Mouse (Mus musculus): ENCODE results near the gene Rhoq. TPM values are rescaled to one million over a fixed set of nuclear protein-coding genes. Genes with fewer than 3 reads are reported as not detected.

Gene Rhoq
- total and polyA plus RNA-seq, 3 experiments = 0.15 to 2.4 (median 0.60) TPM

GRCm38 (mm10) chr17:86964502-86964901 lies 1.6 kb downstream of the Rhoq start:
- Histone ChIP-seq H3K4me3 (ENCODE audit: low read depth, low read length) (no peak overlapping the region), H3K36me3 (replicated peaks) (no peaks in the 10 kb centered on the region), H3K9me3 (replicated peaks) (peaks cover 12% of the 10 kb centered on the region), H3K27me3 (ENCODE audit: insufficient read depth, low read length) (peaks cover 25% of the 10 kb centered on the region), H3K4me1 (ENCODE audit: insufficient read depth, low read depth, low read length) (peaks cover 9% of the 10 kb centered on the region)
- DNase-seq (ENCODE audit: low spot score) = no peak
- no peak for TF ChIP-seq TAL1 (conservative IDR thresholded peaks at IDR 0.05; ENCODE audit: low read depth, low read length)
- TF ChIP-seq GATA2 (IDR thresholded peaks at IDR 0.05; ENCODE audit: borderline replicate concordance, low read depth, low read length) = no peak
- no peak for TF ChIP-seq CTCF (IDR thresholded peaks at IDR 0.05; ENCODE audit: low read depth, low read length)
- no peak for TF ChIP-seq GATA1 (IDR thresholded peaks at IDR 0.05; ENCODE audit: borderline replicate concordance, low read length)
- no peak for TF ChIP-seq POLR2AphosphoS5 (IDR thresholded peaks at IDR 0.05; ENCODE audit: insufficient replicate concordance, low read depth, low read length)
- ATAC-seq (ENCODE audit: extremely low read depth, insufficient number of reproducible peaks, low FRiP score, poor library complexity, severe bottlenecking) = no peak; the same call in 1 of the 2 replicates

- DNase-seq (ENCODE audit: low spot score) (no peak), ATAC-seq (ENCODE audit: extremely low read depth, insufficient number of reproducible peaks, low FRiP score, poor library complexity, severe bottlenecking) (no peak)
- Histone ChIP-seq H3K4me1 (ENCODE audit: insufficient read depth, low read depth, low read length) (peaks cover 9% of the 10 kb centered on the region), H3K9me3 (replicated peaks) (peaks cover 13% of the 10 kb centered on the region), H3K36me3 (replicated peaks) (no peaks in the 10 kb centered on the region), H3K4me3 (ENCODE audit: low read depth, low read length) (no peak overlapping the region), H3K27me3 (ENCODE audit: insufficient read depth, low read length) (peaks cover 25% of the 10 kb centered on the region)
- TF ChIP-seq GATA2 (IDR thresholded peaks at IDR 0.05; ENCODE audit: borderline replicate concordance, low read depth, low read length) (no peak), TAL1 (conservative IDR thresholded peaks at IDR 0.05; ENCODE audit: low read depth, low read length) (no peak), CTCF (IDR thresholded peaks at IDR 0.05; ENCODE audit: low read depth, low read length) (no peak), GATA1 (IDR thresholded peaks at IDR 0.05; ENCODE audit: borderline replicate concordance, low read length) (no peak), POLR2AphosphoS5 (IDR thresholded peaks at IDR 0.05; ENCODE audit: insufficient replicate concordance, low read depth, low read length) (no peak)
Measured at GRCm38 (mm10) chr17:86965121-86965520, 2.2 kb downstream of the Rhoq start.

DNA sequence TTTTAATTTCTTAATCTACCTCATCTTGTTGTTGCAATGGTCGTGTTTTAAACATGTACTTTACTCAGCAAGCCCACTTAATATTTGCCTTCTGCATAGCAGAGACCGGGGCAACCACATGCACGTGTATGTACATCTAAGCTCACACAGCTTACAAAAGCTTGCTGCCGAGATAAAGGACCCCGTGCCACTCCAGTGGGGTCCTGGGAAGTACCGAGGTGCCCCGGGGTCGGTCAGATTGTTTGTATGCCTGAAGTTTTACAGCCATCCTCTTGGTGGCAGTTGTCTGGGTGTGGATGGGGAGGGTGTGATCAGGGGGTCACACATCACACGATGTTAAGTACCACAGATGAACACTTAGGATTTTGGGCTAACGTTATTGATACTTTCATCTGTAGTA lies 3.2 kb downstream of the Rhoq start:
- TF ChIP-seq GATA1 (IDR thresholded peaks at IDR 0.05; ENCODE audit: borderline replicate concordance, low read length) (no peak), CTCF (IDR thresholded peaks at IDR 0.05; ENCODE audit: low read depth, low read length) (no peak), GATA2 (IDR thresholded peaks at IDR 0.05; ENCODE audit: borderline replicate concordance, low read depth, low read length) (no peak), TAL1 (conservative IDR thresholded peaks at IDR 0.05; ENCODE audit: low read depth, low read length) (no peak), POLR2AphosphoS5 (IDR thresholded peaks at IDR 0.05; ENCODE audit: insufficient replicate concordance, low read depth, low read length) (no peak)
- peaks cover 9% of the 10 kb centered on the region for H3K4me1 ChIP-seq (ENCODE audit: insufficient read depth, low read depth, low read length)

DNA sequence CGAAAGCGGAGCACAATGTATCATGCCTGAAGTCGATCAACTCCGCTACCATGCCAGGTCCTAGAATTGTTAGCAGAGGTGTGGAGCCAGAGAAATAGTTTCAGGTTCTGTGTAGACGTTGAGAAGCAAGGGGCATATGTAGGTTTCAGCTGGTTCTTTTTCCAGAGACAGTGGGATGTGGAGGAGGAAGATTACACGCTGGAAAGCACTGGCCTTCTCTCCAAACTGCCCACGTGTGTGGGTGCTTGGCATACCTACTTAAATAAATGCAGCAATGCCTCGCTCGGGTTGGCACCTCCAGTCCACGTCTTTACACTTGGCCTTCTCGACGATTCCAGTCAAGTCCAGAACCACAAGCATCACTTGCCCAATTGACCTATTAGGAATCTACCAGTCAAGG lies 4.2 kb downstream of the Rhoq start:
- TF ChIP-seq GATA2 (IDR thresholded peaks at IDR 0.05; ENCODE audit: borderline replicate concordance, low read depth, low read length) (no peak), TAL1 (conservative IDR thresholded peaks at IDR 0.05; ENCODE audit: low read depth, low read length) (no peak), POLR2AphosphoS5 (IDR thresholded peaks at IDR 0.05; ENCODE audit: insufficient replicate concordance, low read depth, low read length) (no peak), CTCF (IDR thresholded peaks at IDR 0.05; ENCODE audit: low read depth, low read length) (no peak), GATA1 (IDR thresholded peaks at IDR 0.05; ENCODE audit: borderline replicate concordance, low read length) (no peak)
- Histone ChIP-seq H3K4me1 (ENCODE audit: insufficient read depth, low read depth, low read length) (peaks cover 9% of the 10 kb centered on the region), H3K4me3 (ENCODE audit: low read depth, low read length) (no peak overlapping the region), H3K9me3 (replicated peaks) (peaks cover 21% of the 10 kb centered on the region), H3K36me3 (replicated peaks) (no peaks in the 10 kb centered on the region), H3K27me3 (ENCODE audit: insufficient read depth, low read length) (peaks cover 21% of the 10 kb centered on the region)
- ATAC-seq (ENCODE audit: extremely low read depth, insufficient number of reproducible peaks, low FRiP score, poor library complexity, severe bottlenecking) (no peak), DNase-seq (ENCODE audit: low spot score) (no peak)

More for the DNA sequence above, 3.2 kb downstream of the Rhoq start:
- H3K27me3 ChIP-seq (ENCODE audit: insufficient read depth, low read length) = peaks cover 23% of the 10 kb centered on the region
- no peak overlapping the region for H3K4me3 ChIP-seq (ENCODE audit: low read depth, low read length)
- H3K36me3 ChIP-seq (replicated peaks) = no peaks in the 10 kb centered on the region
- DNase-seq (ENCODE audit: low spot score) = no peak
- H3K9me3 ChIP-seq (replicated peaks) = peaks cover 20% of the 10 kb centered on the region
- no peak for ATAC-seq (ENCODE audit: extremely low read depth, insufficient number of reproducible peaks, low FRiP score, poor library complexity, severe bottlenecking)

- TF ChIP-seq TAL1 (conservative IDR thresholded peaks at IDR 0.05; ENCODE audit: low read depth, low read length) = no peak
- no peak for TF ChIP-seq GATA1 (IDR thresholded peaks at IDR 0.05; ENCODE audit: borderline replicate concordance, low read length)
- TF ChIP-seq GATA2 (IDR thresholded peaks at IDR 0.05; ENCODE audit: borderline replicate concordance, low read depth, low read length) = no peak
- TF ChIP-seq POLR2AphosphoS5 (IDR thresholded peaks at IDR 0.05; ENCODE audit: insufficient replicate concordance, low read depth, low read length) = no peak
- TF ChIP-seq CTCF (IDR thresholded peaks at IDR 0.05; ENCODE audit: low read depth, low read length) = no peak
- no peak overlapping the region for H3K4me3 ChIP-seq (ENCODE audit: low read depth, low read length)
- no peak for ATAC-seq (ENCODE audit: extremely low read depth, insufficient number of reproducible peaks, low FRiP score, poor library complexity, severe bottlenecking)
- no peak for DNase-seq (ENCODE audit: low spot score)
- peaks cover 5% of the 10 kb centered on the region; the same call in 1 of the 2 replicates for H3K4me1 ChIP-seq (ENCODE audit: insufficient read depth, low read depth, low read length)
- H3K9me3 ChIP-seq (replicated peaks) = peaks cover 25% of the 10 kb centered on the region
- H3K27me3 ChIP-seq (ENCODE audit: insufficient read depth, low read length) = peaks cover 18% of the 10 kb centered on the region
- no peaks in the 10 kb centered on the region for H3K36me3 ChIP-seq (replicated peaks)
Measured at GRCm38 (mm10) chr17:86967536-86968525, 4.9 kb downstream of the Rhoq start.

DNA sequence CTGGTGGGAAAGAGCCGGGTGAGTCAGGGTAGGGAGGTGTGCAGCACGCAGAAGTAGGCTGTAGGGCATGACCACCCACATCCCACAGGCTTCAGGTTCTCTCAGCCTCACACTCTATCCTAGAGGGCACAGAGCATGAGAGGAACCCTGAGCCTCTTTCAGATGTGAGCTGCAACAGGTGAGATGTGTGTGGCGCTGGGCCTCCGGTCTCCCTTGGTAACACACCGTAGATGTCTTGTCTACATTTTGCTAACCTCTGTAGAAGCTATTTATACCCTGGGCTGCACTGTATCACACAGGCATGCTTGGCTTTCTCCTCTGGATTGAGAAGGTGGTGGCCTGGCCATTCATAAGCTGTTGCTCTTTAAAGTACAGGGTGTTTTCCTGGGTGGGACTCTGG lies 5.7 kb downstream of the Rhoq start:
- ATAC-seq (ENCODE audit: extremely low read depth, insufficient number of reproducible peaks, low FRiP score, poor library complexity, severe bottlenecking) (no peak), DNase-seq (ENCODE audit: low spot score) (no peak)
- Histone ChIP-seq H3K27me3 (ENCODE audit: insufficient read depth, low read length) (peaks cover 14% of the 10 kb centered on the region), H3K4me3 (ENCODE audit: low read depth, low read length) (no peak overlapping the region), H3K9me3 (replicated peaks) (peaks cover 17% of the 10 kb centered on the region), H3K4me1 (ENCODE audit: insufficient read depth, low read depth, low read length) (peaks cover 3% of the 10 kb centered on the region; the same call in 1 of the 2 replicates), H3K36me3 (replicated peaks) (no peaks in the 10 kb centered on the region)
- TF ChIP-seq POLR2AphosphoS5 (IDR thresholded peaks at IDR 0.05; ENCODE audit: insufficient replicate concordance, low read depth, low read length) (no peak), CTCF (IDR thresholded peaks at IDR 0.05; ENCODE audit: low read depth, low read length) (no peak), GATA2 (IDR thresholded peaks at IDR 0.05; ENCODE audit: borderline replicate concordance, low read depth, low read length) (no peak), TAL1 (conservative IDR thresholded peaks at IDR 0.05; ENCODE audit: low read depth, low read length) (no peak), GATA1 (IDR thresholded peaks at IDR 0.05; ENCODE audit: borderline replicate concordance, low read length) (no peak)
